Mouse (Mus musculus) cortical plate, adult 2 months (tissue): ENCODE results near the gene Bmper.

ENCODE experiments used
- CTCF ChIP-seq: fragments of 200-500 bp; IDR thresholded peaks from 2 replicates; pipeline ENCODE4 v1.5.1; 2011; ENCODE audit warnings: mild to moderate bottlenecking, control low read depth, low read length; ENCODE audit not compliant: insufficient read depth; ENCODE audit errors: extremely low read depth
- POLR2A ChIP-seq: fragments of 200-500 bp; IDR thresholded peaks from 2 replicates; pipeline ENCODE4 v1.6.1; 2011; ENCODE audit warnings: mild to moderate bottlenecking, low read length, control low read depth; ENCODE audit not compliant: insufficient read depth; ENCODE audit errors: extremely low read depth

DNA sequence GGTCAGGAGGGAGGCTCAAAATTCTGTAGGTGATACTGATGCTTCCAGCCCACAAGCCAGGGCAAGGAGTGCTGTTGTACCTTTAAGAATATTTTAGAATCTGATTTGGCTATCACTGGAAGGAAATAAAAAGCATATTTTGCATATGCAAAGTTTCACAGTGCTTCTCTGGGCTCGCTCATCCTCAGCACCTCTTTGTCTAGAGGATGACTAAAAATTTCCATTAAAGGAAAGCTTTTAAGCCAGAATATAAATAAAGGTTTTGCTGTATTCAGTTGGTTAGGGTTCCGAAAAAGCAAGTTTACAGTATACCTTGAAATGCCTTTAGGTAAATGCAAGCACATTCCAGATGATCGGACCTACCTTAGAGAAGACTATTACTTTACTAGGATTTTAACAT is 105.0 kb downstream of the Bmper start:
- TF ChIP-seq POLR2A (no peak), CTCF (no peak)
